Mouse (Mus musculus) small intestine, adult 2 months (tissue): ENCODE results near the gene Npas3. TPM values are rescaled to one million over a fixed set of nuclear protein-coding genes. Genes with fewer than 3 reads are reported as not detected.

ENCODE experiments used
- H3K27ac ChIP-seq: fragments of 200-500 bp; 2 replicates; pipeline ENCODE4 v1.5.1; 2012; ENCODE audit warnings: low read depth, low read length, control low read depth, inconsistent platforms; ENCODE audit not compliant: insufficient read depth
- H3K27me3 ChIP-seq: fragments of 200-500 bp; 2 replicates; pipeline ENCODE4 v1.6.1; 2012; ENCODE audit warnings: mild to moderate bottlenecking, moderate library complexity, low read length, inconsistent platforms; ENCODE audit not compliant: control insufficient read depth, insufficient read depth
- H3K36me3 ChIP-seq: fragments of 200-500 bp; 2 replicates; pipeline ENCODE4 v1.6.1; 2012; ENCODE audit warnings: mild to moderate bottlenecking, low read length, control low read depth, inconsistent platforms; ENCODE audit not compliant: control insufficient read depth, insufficient read depth
- H3K4me1 ChIP-seq: fragments of 200-500 bp; 2 replicates; pipeline ENCODE4 v1.6.1; 2012; ENCODE audit warnings: low read length, inconsistent platforms, mixed read lengths; ENCODE audit not compliant: control insufficient read depth, insufficient read depth, insufficient read length
- H3K4me3 ChIP-seq: fragments of 200-500 bp; 2 replicates; pipeline ENCODE4 v1.5.1; 2012; ENCODE audit warnings: low read depth, mild to moderate bottlenecking, control low read depth, inconsistent platforms, low read length, moderate library complexity
- CTCF ChIP-seq: fragments of 200-500 bp; IDR thresholded peaks from 2 replicates; pipeline ENCODE4 v1.5.1; 2012; ENCODE audit warnings: low read depth, mild to moderate bottlenecking, control low read depth, inconsistent platforms, low read length, moderate library complexity, mixed read lengths; ENCODE audit not compliant: insufficient replicate concordance, insufficient read length; ENCODE audit errors: extremely low read depth
- POLR2A ChIP-seq: fragments of 200-500 bp; IDR thresholded peaks from 2 replicates; pipeline ENCODE4 v1.6.1; 2012; ENCODE audit warnings: low read depth, mild to moderate bottlenecking, control low read depth, inconsistent platforms, low read length, moderate library complexity
- WGBS: fragments of 180-500 bp; shearing (Covaris S2); methylation state at CpG from one replicate; pipeline ENCODE4 v1.1.7; 2018; 5-methylcytosine and 5-hydroxymethylcytosine counted together
- polyA plus RNA-seq: library from polyadenylated mRNA; depleted of rRNA; stranded (reverse); fragments of >200 nt; gene quantifications from 2 replicates; pipeline ENCODE4 v1.2.3, GENCODE M21; 2012

The Npas3 gene
- polyA plus RNA-seq, 1 experiment: 0.13 TPM

DNA sequence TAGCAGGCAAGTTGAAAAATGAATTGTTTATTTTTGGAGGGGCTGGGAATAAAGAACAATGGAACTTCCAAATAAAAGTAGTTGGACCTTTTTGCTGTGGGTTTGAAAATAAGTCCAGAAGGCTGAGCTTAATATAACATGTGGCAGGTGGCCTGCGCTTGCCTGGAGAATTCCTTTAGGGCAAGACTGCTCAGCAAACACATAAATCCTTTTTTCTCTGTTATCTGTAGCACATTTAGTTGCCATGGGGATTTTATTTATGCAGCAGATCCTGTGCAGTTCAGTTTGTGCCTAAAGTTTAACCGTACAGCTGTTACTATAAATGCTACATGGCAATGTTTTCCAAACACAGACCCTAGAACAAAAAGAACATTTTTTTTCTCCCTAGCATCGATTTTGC is 159.3 kb downstream of the Npas3 start:
- Histone ChIP-seq H3K27me3 (no peaks in the 10 kb centered on the region), H3K4me1 (no peaks in the 10 kb centered on the region), H3K4me3 (no peak overlapping the region), H3K36me3 (no peaks in the 10 kb centered on the region), H3K27ac (no peak overlapping the region)
- TF ChIP-seq CTCF: no peak
- TF ChIP-seq POLR2A: no peak
- 38% methylated on average over 3 of the region's 3 CpGs for WGBS

DNA sequence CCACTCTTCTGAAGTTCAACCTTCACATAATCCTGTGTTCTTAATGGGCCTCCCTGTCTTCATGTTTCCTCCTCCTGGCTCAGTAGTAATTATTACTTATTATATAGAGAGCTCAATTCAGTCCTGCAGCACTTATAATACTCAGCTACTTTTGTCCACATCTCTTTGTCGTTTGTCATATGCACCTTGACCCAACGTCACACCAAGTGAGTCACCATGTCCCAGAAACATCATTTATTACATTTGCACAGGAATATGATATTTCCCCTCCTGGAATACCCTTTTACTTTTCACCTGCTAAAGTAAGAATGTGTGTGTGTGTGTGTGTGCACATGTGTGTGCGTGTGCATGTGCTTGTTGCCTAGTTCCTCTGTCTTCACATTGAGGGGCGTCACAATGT is 161.2 kb downstream of the Npas3 start:
- 70% methylated on average over 4 of the region's 4 CpGs for WGBS
- Histone ChIP-seq H3K27ac (no peak overlapping the region), H3K27me3 (no peaks in the 10 kb centered on the region), H3K4me1 (no peaks in the 10 kb centered on the region), H3K4me3 (no peak overlapping the region), H3K36me3 (no peaks in the 10 kb centered on the region)
- TF ChIP-seq CTCF (no peak), POLR2A (no peak)

DNA sequence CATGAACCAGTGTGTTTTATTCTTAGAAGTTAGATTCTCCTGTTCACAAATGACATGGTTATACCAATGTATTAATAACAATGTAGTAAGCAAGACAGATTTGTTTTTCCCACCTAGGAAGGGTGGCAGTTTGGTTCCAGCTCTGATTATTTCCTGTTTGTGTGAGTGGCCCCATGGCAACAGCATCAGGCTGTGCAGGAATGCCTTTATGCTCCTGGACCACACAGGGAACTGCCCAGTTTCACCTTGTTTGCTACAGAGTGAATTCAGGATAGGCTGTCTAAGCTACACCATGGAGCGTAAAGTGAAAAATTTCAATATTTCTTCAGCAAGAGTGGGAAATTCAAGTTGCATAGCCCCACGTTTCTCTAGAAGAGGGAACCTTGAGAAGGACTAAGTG is 162.2 kb downstream of the Npas3 start:
- no peak overlapping the region for H3K27ac ChIP-seq
- H3K4me1 ChIP-seq: no peaks in the 10 kb centered on the region
- no peaks in the 10 kb centered on the region for H3K36me3 ChIP-seq
- TF ChIP-seq POLR2A (no peak), CTCF (no peak)
- H3K4me3 ChIP-seq: no peak overlapping the region
- H3K27me3 ChIP-seq: no peaks in the 10 kb centered on the region
- 85% methylated on average over 2 of the region's 2 CpGs for WGBS

DNA sequence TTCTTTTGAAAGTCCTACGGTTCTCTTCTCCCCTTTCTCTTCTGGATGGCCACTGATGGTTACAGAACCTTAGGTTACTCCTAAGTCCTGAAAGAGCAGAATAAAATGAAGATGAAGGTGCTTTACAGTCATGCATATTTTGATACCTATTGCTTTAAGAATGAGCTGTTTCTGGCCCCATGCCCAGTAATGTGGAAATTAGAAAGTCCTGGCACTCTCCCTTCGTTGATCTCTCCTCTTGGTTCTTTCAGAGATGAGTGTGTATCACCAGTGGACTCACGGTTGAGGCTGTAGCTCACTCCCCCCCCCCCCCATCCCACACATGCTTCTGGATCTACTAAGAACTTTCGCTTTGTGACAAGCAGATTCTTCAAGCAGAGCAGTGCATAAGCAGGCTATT is 167.6 kb downstream of the Npas3 start:
- 60% methylated on average over 4 of the region's 4 CpGs for WGBS
- no peaks in the 10 kb centered on the region for H3K27me3 ChIP-seq
- TF ChIP-seq CTCF (no peak), POLR2A (no peak)
- no peaks in the 10 kb centered on the region for H3K4me1 ChIP-seq
- no peak overlapping the region for H3K4me3 ChIP-seq
- no peak overlapping the region for H3K27ac ChIP-seq
- no peaks in the 10 kb centered on the region for H3K36me3 ChIP-seq

DNA sequence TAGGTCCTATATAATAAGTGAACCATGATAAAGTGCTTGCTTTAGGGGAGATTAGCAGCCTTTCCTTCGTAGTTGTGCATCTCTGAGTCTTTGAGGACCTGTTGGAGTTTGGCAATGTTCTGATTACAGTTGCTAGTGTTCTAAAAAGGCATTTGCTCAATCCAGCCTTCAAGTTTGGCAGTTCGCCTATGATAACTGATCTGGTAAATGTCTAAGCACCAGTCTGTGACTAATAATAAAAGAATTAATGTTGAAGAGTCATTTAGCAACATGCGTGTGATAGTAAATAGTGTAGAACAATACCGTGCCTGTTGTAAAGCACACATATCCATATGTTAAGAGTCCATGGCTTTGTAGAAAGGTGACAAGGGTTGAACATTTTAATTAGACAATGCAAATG is 173.2 kb downstream of the Npas3 start:
- no peak overlapping the region for H3K4me3 ChIP-seq
- WGBS: 67% methylated on average over 4 of the region's 4 CpGs
- no peak overlapping the region for H3K27ac ChIP-seq
- no peaks in the 10 kb centered on the region for H3K27me3 ChIP-seq
- H3K36me3 ChIP-seq: no peaks in the 10 kb centered on the region
- TF ChIP-seq POLR2A (no peak), CTCF (no peak)
- no peaks in the 10 kb centered on the region for H3K4me1 ChIP-seq

DNA sequence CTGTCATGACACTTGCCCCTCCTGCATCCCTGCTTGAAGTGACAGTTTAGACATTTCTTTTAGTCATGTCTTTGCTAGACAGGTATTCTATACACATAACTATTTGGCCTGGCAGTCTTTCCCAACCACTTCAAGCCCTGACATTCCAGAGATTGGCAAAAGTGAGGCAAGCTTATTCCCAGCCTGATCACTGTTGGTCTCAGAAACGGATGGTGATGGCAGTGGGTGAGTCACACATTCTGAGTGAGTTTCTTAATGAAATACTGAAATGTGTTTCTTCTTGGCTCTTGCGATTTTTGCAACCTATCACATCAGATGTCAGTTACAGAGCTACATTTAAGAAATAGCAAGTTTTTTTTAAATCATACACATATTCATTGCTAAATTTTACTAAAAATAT is 175.2 kb downstream of the Npas3 start:
- TF ChIP-seq CTCF (no peak), POLR2A (no peak)
- 72% methylated on average over 2 of the region's 2 CpGs for WGBS
- H3K36me3 ChIP-seq: no peaks in the 10 kb centered on the region
- no peaks in the 10 kb centered on the region for H3K4me1 ChIP-seq
- H3K27ac ChIP-seq: no peak overlapping the region
- no peaks in the 10 kb centered on the region for H3K27me3 ChIP-seq
- H3K4me3 ChIP-seq: no peak overlapping the region

DNA sequence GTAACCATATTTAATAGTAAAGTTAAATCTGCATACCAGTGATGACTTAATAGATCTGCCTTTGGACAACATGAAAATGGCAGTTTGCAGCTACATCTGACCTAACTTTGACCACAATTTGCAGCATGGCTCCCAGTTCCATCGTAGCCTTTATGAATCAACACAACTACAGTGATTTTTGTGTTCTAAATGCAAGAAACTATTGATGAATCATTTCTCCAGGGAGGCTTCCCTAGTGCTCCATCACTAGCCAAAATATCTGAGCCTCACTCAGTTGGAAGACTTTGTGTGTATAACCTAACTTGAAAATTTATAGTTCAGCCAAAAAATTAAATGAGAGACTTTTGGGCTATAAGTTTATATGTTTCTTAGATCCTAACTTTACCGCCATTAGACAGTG is 177.5 kb downstream of the Npas3 start:
- no peaks in the 10 kb centered on the region for H3K4me1 ChIP-seq
- no peaks in the 10 kb centered on the region for H3K27me3 ChIP-seq
- 82% methylated on average over 2 of the region's 2 CpGs for WGBS
- no peak for TF ChIP-seq CTCF
- no peak for TF ChIP-seq POLR2A
- no peak overlapping the region for H3K27ac ChIP-seq
- no peak overlapping the region for H3K4me3 ChIP-seq
- H3K36me3 ChIP-seq: no peaks in the 10 kb centered on the region

DNA sequence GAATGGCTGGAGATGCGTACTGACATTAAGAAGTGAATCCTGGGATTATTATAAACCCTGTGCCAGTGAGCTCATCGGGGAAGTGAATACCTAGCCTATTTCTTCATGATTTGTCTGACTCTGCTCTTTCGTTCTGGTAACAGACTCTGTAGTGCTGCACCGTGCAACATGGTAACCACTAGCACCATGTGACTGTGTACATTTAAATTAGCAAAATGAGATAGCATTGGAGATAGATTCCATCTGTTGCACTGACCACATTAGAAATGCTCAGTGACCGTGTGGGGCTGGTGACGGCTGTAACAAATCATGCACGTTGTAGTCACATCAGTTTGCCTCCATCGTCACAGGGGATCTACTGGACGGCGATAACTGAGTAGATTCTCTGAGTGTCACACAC is 178.7 kb downstream of the Npas3 start:
- no peaks in the 10 kb centered on the region for H3K36me3 ChIP-seq
- 86% methylated on average over 10 of the region's 10 CpGs for WGBS
- H3K27me3 ChIP-seq: no peaks in the 10 kb centered on the region
- no peak overlapping the region for H3K27ac ChIP-seq
- TF ChIP-seq POLR2A (no peak), CTCF (no peak)
- H3K4me3 ChIP-seq: no peak overlapping the region
- H3K4me1 ChIP-seq: no peaks in the 10 kb centered on the region
